Mouse (Mus musculus) ES-E14 (cell line): ENCODE results near the gene Srms. TPM values are rescaled to one million over a fixed set of nuclear protein-coding genes. Genes with fewer than 3 reads are reported as not detected.

Experiments
- DNase-seq: peaks from one replicate; pipeline ENCODE4 v3.0.0-alpha.2; 2013; ENCODE audit warnings: low read depth, low spot score
- H3K27ac ChIP-seq: 2 replicates; pipeline ENCODE4 v1.5.1; 2012; ENCODE audit warnings: low read depth, mild to moderate bottlenecking, low read length, moderate library complexity, mixed read lengths; ENCODE audit not compliant: poor library complexity, insufficient read depth, severe bottlenecking
- H3K36me3 ChIP-seq: 2 replicates; pipeline ENCODE4 v1.6.1; 2012; ENCODE audit warnings: mild to moderate bottlenecking, low read length, moderate library complexity, mixed read lengths; ENCODE audit not compliant: control insufficient read depth, poor library complexity, insufficient read depth, severe bottlenecking
- H3K4me1 ChIP-seq, 2 experiments: fragments of 150-350 bp in 1 of 2; sonication (generic) in 1 of 2; 2 replicates each; pipeline ENCODE4 v1.6.1; 2012; ENCODE audit warnings: low read length in 2 of 2, mild to moderate bottlenecking in 1 of 2, mixed read lengths in 1 of 2; ENCODE audit not compliant: control insufficient read depth in 2 of 2, insufficient read depth in 2 of 2, poor library complexity in 1 of 2
- H3K4me3 ChIP-seq, 2 experiments: fragments of 150-350 bp in 1 of 2; sonication (generic) in 1 of 2; 2 replicates each; pipeline ENCODE4 v1.5.1; 2012; ENCODE audit warnings: low read length in 2 of 2, low read depth in 1 of 2, mild to moderate bottlenecking in 1 of 2, mixed read lengths in 1 of 2; ENCODE audit not compliant: insufficient read depth in 1 of 2, poor library complexity in 1 of 2, severe bottlenecking in 1 of 2
- H3K9ac ChIP-seq: 2 replicates; pipeline ENCODE4 v1.6.1; 2012; ENCODE audit warnings: low read depth, mild to moderate bottlenecking, low read length, mixed read lengths; ENCODE audit not compliant: poor library complexity, insufficient read depth, severe bottlenecking
- H3K9me3 ChIP-seq: fragments of 150-350 bp; sonication (generic); 2 replicates; pipeline ENCODE4 v1.6.1; 2012; ENCODE audit warnings: low read depth, mild to moderate bottlenecking, low read length; ENCODE audit not compliant: control insufficient read depth, insufficient read depth
- CHD2 ChIP-seq: IDR thresholded peaks from 2 replicates; pipeline ENCODE4 v1.6.1; 2014; ENCODE audit warnings: mild to moderate bottlenecking, low read depth, low read length, inconsistent platforms
- HCFC1 ChIP-seq: IDR thresholded peaks from 2 replicates; pipeline ENCODE4 v1.6.1; 2012; ENCODE audit warnings: low read length, inconsistent platforms, borderline replicate concordance; ENCODE audit not compliant: insufficient read depth
- MAFK ChIP-seq: IDR thresholded peaks from 2 replicates; pipeline ENCODE4 v1.6.1; 2014; ENCODE audit warnings: mild to moderate bottlenecking, low read depth, low read length, inconsistent platforms; ENCODE audit not compliant: insufficient read depth
- ZC3H11A ChIP-seq: IDR thresholded peaks from 2 replicates; pipeline ENCODE4 v1.6.1; 2012; ENCODE audit warnings: low read depth, mild to moderate bottlenecking, inconsistent platforms, low read length, borderline replicate concordance
- ZNF384 ChIP-seq: IDR thresholded peaks from 2 replicates; pipeline ENCODE4 v1.6.1; 2012; ENCODE audit warnings: low read depth, low read length, inconsistent platforms
- in situ Hi-C, 2 experiments: fragments of 600-800 bp; cut with MboI; formaldehyde crosslinking; loops; one replicate each; pipeline ENCODE4 v1.15.1; 2025; ENCODE audit warnings: low sequenced_read_pairs in 2 of 2, inconsistent platforms in 1 of 2; ENCODE audit not compliant: unreplicated experiment in 2 of 2
- total RNA-seq: library from RNA; depleted of rRNA; stranded (reverse); fragments of 300-350 nt; gene quantifications from 2 replicates; pipeline ENCODE4 v1.2.3, GENCODE M21; 2012

Srms gene
- total RNA-seq, 1 experiment: 0.67 TPM

DNA sequence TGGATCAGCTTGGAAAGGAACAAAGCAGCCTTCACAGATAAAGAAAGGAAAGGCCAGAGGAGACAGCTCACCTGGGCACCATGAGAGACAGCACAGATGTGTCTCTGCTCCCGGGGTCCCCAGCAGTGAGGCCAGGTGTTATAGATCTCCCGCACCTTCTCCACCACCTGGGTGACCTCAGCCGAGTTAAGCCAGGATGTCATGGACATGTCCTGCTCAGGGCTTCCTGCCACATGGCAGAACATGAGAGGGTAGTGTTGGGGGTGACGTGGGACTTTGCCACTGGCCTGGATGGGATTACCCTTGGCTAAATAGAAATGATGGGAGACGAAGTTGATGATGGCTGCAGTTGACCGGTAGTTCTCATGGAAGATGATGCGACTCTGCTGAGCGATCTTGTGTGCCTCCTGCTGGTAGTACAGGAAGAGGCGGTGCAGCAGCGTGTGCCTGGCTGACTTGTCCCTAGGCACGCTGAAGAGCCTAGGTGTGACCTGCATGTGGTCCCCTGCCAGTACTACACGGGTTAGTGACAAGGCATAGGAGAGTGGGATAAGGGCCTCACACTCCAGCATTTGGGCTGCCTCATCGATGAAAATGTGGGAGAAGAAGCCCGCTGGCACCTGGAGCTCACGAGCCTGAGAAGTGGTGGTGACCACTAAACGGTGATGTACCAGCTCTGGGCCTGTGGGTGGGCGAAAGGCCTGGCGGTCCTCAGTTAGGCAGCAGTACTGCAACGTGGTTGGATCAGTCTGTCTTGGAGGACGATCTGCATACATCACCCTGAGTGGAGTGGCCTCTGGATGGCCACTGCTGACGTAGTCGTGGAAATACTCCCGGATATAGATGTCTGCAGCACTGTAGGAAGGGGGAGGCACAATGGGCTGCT is 22.9 kb upstream of the Srms start:
- H3K36me3 ChIP-seq: no peaks in the 10 kb centered on the region
- in situ Hi-C loops: no loop called here
- H3K9ac ChIP-seq: no peak overlapping the region
- H3K9me3 ChIP-seq: no peaks in the 10 kb centered on the region
- no peak overlapping the region for H3K27ac ChIP-seq
- H3K4me3 ChIP-seq: no peak overlapping the region
- DNase-seq: no peak
- peaks cover 3 to 5% of the 10 kb centered on the region in 2 experiments; a peak in 3 of 4 replicates for H3K4me1 ChIP-seq
- TF ChIP-seq HCFC1: no peak
- no peak for TF ChIP-seq MAFK

DNA sequence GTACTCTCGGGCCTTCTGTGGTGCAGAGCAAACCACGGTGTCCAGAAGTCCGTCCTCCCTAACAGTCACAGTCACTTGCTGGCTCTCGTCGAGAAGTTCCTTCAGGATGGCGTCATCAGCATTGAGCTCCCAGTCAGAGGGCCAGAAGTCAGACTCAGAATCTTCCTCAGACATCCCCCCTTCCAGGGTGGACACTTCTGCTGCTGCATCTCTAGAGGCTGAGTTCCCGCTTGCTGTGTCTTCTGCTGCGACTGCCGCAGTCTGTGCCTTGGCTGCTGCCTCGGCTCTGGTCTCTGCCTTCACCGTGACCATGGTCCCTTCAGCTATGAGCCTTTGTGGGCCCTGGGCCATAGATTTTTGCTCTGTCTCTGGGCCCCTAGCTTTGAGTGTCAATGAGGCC is 21.7 kb upstream of the Srms start:
- in situ Hi-C loops: no loop called here
- Histone ChIP-seq H3K9ac (no peak overlapping the region), H3K36me3 (no peaks in the 10 kb centered on the region), H3K27ac (no peak overlapping the region), H3K4me3 (no peak overlapping the region), H3K4me1 (peaks cover 3 to 5% of the 10 kb centered on the region in 2 experiments; a peak in 3 of 4 replicates), H3K9me3 (no peaks in the 10 kb centered on the region)
- DNase-seq: no peak
- no peak for TF ChIP-seq CHD2
- no peak for TF ChIP-seq HCFC1
- no peak for TF ChIP-seq MAFK
- no peak for TF ChIP-seq ZC3H11A
- TF ChIP-seq ZNF384: no peak

DNA sequence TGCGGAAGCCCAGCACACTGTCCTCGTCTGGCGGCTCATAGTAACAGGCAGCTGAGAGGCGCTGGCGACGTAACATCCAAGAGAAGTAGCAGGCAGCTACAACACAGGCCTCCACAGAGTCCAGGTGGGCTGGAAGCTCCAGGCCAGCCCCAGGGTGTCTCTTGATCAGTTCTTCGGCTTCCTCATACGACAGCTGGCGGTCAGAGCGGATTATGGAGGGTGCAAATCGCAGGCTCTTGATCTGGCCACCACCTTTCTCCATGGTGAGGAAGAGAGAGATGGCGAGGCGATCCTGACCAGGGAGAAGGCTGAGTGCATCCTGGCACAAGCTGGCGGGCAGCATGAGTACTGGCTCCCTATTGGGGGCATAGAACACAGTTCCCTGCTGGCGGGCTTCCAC is 20.5 kb upstream of the Srms start:
- no peaks in the 10 kb centered on the region for H3K9me3 ChIP-seq
- TF ChIP-seq ZC3H11A: no peak
- TF ChIP-seq ZNF384: no peak
- no peak for TF ChIP-seq MAFK
- no peak for TF ChIP-seq CHD2
- no peak for TF ChIP-seq HCFC1
- peaks cover 3 to 5% of the 10 kb centered on the region in 2 experiments; a peak in 3 of 4 replicates for H3K4me1 ChIP-seq
- in situ Hi-C loops: no loop called here
- H3K9ac ChIP-seq: no peak overlapping the region
- peak overlapping the region; percentile 11 to 24; a peak in 2 of 4 replicates for H3K4me3 ChIP-seq
- DNase-seq: no peak
- H3K27ac ChIP-seq: no peak overlapping the region
- no peaks in the 10 kb centered on the region for H3K36me3 ChIP-seq

DNA sequence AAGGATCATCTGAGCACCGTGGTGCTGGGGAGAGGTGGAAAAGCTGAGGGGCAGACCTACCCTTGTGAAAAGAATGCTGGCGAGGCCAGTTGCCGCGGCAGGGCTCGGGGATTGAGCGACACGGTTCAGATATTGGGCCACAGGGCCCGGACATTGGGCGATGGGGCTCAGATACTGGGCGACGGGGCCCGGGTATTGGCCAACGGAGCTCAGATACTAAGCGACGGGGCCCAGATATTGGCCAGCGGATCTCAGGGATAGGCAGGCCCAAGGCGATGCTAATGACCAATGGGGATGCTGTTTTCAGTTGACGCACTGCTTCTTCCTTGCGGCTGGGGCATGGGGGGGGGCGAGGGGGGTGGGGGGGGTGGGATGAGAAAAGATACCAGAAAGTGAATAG is 18.2 kb upstream of the Srms start:
- no peak overlapping the region for H3K4me3 ChIP-seq
- TF ChIP-seq CHD2 (no peak), MAFK (no peak), ZC3H11A (no peak), HCFC1 (no peak), ZNF384 (no peak)
- in situ Hi-C loops: no loop called here
- H3K27ac ChIP-seq: no peak overlapping the region
- peaks cover 3 to 5% of the 10 kb centered on the region in 2 experiments; a peak in 3 of 4 replicates for H3K4me1 ChIP-seq
- no peak for DNase-seq
- no peaks in the 10 kb centered on the region for H3K9me3 ChIP-seq
- H3K9ac ChIP-seq: no peak overlapping the region
- no peaks in the 10 kb centered on the region for H3K36me3 ChIP-seq

DNA sequence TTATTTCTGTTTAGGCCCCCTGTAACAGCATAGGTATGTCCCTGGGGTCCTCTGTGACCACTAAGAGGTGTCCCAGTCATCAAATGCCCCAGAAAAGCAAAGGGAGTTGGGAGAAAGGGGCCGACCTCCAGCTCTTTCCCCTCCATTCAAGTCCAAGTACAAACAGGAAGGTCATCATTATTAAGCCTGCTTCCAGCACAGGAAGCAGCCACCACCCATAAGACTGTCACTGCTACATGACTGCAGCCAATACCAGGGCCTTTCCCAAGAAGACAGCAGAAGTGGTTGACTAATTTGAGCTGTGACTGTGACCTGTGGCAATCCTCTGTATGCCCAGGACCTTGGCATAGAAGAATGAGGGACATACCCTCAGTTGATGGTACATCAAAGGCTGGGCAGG is 15.3 kb upstream of the Srms start:
- TF ChIP-seq ZNF384: no peak
- TF ChIP-seq CHD2: no peak
- TF ChIP-seq MAFK: no peak
- no peak for TF ChIP-seq HCFC1
- no peak for TF ChIP-seq ZC3H11A
- in situ Hi-C loops: no loop called here
- Histone ChIP-seq H3K27ac (no peak overlapping the region), H3K9ac (no peak overlapping the region), H3K4me1 (peaks cover 0 to 2% of the 10 kb centered on the region in 2 experiments; a peak in 2 of 4 replicates), H3K36me3 (no peaks in the 10 kb centered on the region), H3K4me3 (no peak overlapping the region), H3K9me3 (no peaks in the 10 kb centered on the region)
- DNase-seq: no peak
